Mouse (Mus musculus): ENCODE measurements around the gene Kctd20.

- TF ChIP-seq CTCF (IDR thresholded peaks at IDR 0.05; ENCODE audit: low read depth, low read length) (no peak), POLR2A (IDR thresholded peaks at IDR 0.05; ENCODE audit: borderline replicate concordance, low read depth, low read length) (no peak)
Measured at GRCm38 (mm10) chr17:29009181-29009580, 57.4 kb downstream of the Kctd20 start.

Measured in bone marrow macrophage, adult 2 months (primary cell).